Mouse (Mus musculus) heart, embryonic 11.5 days (tissue): ENCODE measurements around the gene Atg2b. TPM values are rescaled to one million over a fixed set of nuclear protein-coding genes. Genes with fewer than 3 reads are reported as not detected.
A peak's percentile ranks its signal among the peaks of the same experiment; 100 is the strongest.

ENCODE experiments used
- ATAC-seq: fragments of 200-750 bp; cut with Nextera tagmentation; replicated peaks from 2 replicates; pipeline ENCODE4 v1.8.0; 2017; ENCODE audit warnings: moderate library complexity; ENCODE audit not compliant: insufficient number of reproducible peaks, low FRiP score, low TSS enrichment
- H3K27ac ChIP-seq: fragments of 300-500 bp; sonication (generic); 2 replicates; pipeline ENCODE4 v1.5.1; 2014; ENCODE audit warnings: mild to moderate bottlenecking, low read depth, low read length
- H3K27me3 ChIP-seq: fragments of 300-500 bp; sonication (generic); 2 replicates; pipeline ENCODE4 v1.6.1; 2014; ENCODE audit warnings: mild to moderate bottlenecking, low read length, mixed read lengths; ENCODE audit not compliant: control insufficient read depth, insufficient read depth
- H3K36me3 ChIP-seq: fragments of 300-500 bp; sonication (generic); 2 replicates; pipeline ENCODE4 v1.6.1; 2014; ENCODE audit warnings: mild to moderate bottlenecking, low read length, moderate library complexity, mixed read lengths; ENCODE audit not compliant: control insufficient read depth, insufficient read depth
- H3K4me1 ChIP-seq: fragments of 300-500 bp; sonication (generic); 2 replicates; pipeline ENCODE4 v1.6.1; 2014; ENCODE audit warnings: low read length; ENCODE audit not compliant: control insufficient read depth, insufficient read depth
- H3K4me2 ChIP-seq: fragments of 300-500 bp; sonication (generic); 2 replicates; pipeline ENCODE4 v1.6.1; 2014; ENCODE audit warnings: mild to moderate bottlenecking, moderate library complexity
- H3K4me3 ChIP-seq: fragments of 300-500 bp; sonication (generic); 2 replicates; pipeline ENCODE4 v1.5.1; 2014; ENCODE audit warnings: low read depth, low read length
- H3K9ac ChIP-seq: fragments of 300-500 bp; sonication (generic); 2 replicates; pipeline ENCODE4 v1.6.1; 2014; ENCODE audit warnings: mild to moderate bottlenecking, low read depth, low read length, moderate library complexity
- H3K9me3 ChIP-seq: fragments of 300-500 bp; sonication (generic); replicated peaks from 2 replicates; pipeline ENCODE4 v1.6.1; 2016; ENCODE audit warnings: low read length; ENCODE audit not compliant: control insufficient read depth
- WGBS: fragments of 180-500 bp; shearing (Covaris S2); extraction: QIAGEN DNeasy Blood & Tissue Kit; methylation state at CpG from one replicate; pipeline ENCODE4 v1.1.7; 2014; ENCODE audit not compliant: insufficient replicate concordance; 5-methylcytosine and 5-hydroxymethylcytosine counted together
- polyA plus RNA-seq: library from polyadenylated mRNA; unstranded; fragments of >200 nt; fragmentation: Nextera tagmentation; extraction: Ambion mirVana; gene quantifications from 2 replicates; pipeline ENCODE4 v1.2.1, GENCODE M21; 2014

Gene Atg2b
- polyA plus RNA-seq, 1 experiment from 2014 or later = 12.2 TPM

DNA sequence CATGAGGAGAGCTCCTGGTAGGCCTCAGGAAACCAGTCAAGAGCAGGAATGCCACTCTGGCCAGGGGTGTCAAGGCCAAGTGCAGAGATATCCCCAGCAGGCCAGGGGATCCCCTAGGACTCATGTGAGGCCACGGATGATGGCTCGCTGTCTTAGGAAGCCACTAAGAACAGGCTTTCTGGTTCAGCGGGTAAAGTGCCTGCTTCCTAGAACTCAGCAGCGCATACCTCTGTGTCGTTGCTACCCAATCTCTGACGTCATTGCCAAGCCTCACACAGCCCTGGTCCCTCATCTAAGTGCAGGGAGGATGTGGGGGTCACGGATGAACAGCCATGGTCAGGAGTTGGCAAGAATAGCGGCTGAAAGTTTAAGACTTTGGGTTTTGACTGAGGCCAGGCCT, 87.9 kb downstream of the Atg2b start:
- no peak for ATAC-seq
- no peak overlapping the region for H3K4me2 ChIP-seq
- H3K4me3 ChIP-seq = no peak overlapping the region
- no peak overlapping the region for H3K9ac ChIP-seq
- no peaks in the 10 kb centered on the region for H3K27me3 ChIP-seq
- H3K4me1 ChIP-seq = 0 out of 2 replicates have a peak, but pooled peaks cover 5% of the 10 kb centered on the region
- 75% methylated on average over 8 of the region's 8 CpGs for WGBS
- no peaks in the 10 kb centered on the region for H3K9me3 ChIP-seq
- H3K36me3 ChIP-seq = no peaks in the 10 kb centered on the region
- no peak overlapping the region for H3K27ac ChIP-seq

DNA sequence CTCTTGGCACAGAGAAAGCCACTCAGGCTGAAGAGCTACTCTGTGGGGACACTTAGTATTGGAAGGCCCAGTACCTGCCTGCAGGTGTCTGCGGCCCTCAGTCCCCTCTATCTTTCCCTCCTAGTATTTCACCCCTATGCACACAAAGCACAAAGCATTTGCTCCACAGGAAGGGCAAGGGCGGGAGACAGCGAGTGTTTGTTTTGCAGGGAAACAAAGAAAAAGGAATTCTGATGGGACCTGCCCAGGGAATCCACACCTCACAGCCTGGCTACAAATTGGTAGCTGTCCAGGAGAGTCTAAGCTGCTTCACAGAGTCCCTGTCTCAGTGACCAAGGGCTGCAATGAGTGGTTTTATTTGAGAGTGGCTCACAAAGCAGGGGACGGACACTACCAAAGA, 91.5 kb downstream of the Atg2b start:
- Histone ChIP-seq H3K4me1 (0 out of 2 replicates have a peak, but pooled peaks cover 5% of the 10 kb centered on the region), H3K4me3 (no peak overlapping the region), H3K9ac (no peak overlapping the region), H3K27me3 (no peaks in the 10 kb centered on the region), H3K4me2 (no peak overlapping the region), H3K27ac (no peak overlapping the region), H3K36me3 (no peaks in the 10 kb centered on the region), H3K9me3 (no peaks in the 10 kb centered on the region)
- 69% methylated on average over 4 of the region's 4 CpGs for WGBS
- ATAC-seq = no peak

DNA sequence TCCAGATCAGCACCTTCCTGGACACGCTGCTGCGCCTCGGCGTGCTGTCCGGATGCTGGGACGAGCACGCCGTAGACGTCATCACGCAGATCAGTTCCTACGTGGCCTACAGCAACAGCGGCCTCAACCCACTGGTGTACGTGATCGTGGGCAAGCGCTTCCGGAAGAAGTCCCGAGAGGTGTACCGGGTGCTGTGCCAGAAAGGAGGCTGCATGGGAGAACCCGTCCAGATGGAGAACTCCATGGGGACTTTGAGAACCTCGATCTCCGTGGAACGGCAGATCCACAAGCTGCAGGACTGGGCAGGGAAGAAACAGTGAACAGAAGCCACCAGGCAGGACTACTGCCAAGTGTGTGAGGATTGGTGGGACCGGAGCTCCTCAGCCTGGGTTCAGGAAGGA, 92.7 kb downstream of the Atg2b start:
- Histone ChIP-seq H3K4me1 (0 out of 2 replicates have a peak, but pooled peaks cover 5% of the 10 kb centered on the region), H3K27me3 (no peaks in the 10 kb centered on the region), H3K27ac (no peak overlapping the region), H3K4me2 (no peak overlapping the region), H3K4me3 (no peak overlapping the region), H3K9me3 (no peaks in the 10 kb centered on the region), H3K9ac (no peak overlapping the region), H3K36me3 (no peaks in the 10 kb centered on the region)
- 89% methylated on average over 23 of the region's 23 CpGs for WGBS
- no peak for ATAC-seq

DNA sequence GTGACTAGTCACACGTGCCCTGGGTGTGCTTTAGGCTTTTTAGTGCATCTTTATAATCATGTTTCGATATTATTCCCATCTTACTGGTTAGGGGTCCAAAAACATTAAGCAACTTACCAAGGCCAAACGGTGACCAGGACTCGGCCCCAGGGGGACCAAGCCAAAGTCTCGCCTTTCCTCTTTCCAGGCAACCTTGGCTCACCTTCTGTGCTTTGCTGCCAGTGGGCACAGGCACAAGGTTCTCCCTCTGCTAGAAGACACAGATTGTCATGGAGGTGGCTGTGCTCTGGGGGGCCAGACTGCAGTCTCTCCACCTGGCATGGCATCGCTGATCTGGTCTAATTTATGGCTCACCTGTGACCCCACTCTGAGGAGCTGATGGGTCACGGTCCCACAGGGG, 94.2 kb downstream of the Atg2b start:
- Histone ChIP-seq H3K27ac (no peak overlapping the region), H3K4me3 (no peak overlapping the region), H3K9ac (no peak overlapping the region), H3K4me2 (no peak overlapping the region), H3K36me3 (no peaks in the 10 kb centered on the region), H3K27me3 (no peaks in the 10 kb centered on the region), H3K4me1 (0 out of 2 replicates have a peak, but pooled peaks cover 5% of the 10 kb centered on the region), H3K9me3 (no peaks in the 10 kb centered on the region)
- no peak for ATAC-seq
- WGBS = 84% methylated on average over 7 of the region's 7 CpGs

DNA sequence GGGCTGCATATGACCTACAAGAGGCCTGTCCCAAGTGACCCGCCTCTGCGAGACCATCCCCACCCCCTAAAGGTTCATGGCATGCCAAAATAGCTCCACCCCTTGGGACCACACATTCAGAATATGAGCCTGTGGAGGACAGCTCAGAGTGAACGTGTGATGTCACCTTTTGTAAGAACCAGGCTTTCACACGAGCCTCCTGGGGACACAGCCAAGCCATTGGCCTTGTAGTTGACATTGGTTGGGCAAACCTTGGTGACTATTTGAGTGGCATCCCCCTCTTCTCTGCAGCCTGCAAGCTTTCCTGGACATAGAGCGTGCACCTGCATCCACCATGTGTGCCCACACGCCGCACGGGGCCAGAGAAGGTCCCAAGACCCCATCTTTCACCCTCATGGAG, 97.5 kb downstream of the Atg2b start:
- H3K27ac ChIP-seq = no peak overlapping the region
- H3K9ac ChIP-seq = no peak overlapping the region
- no peaks in the 10 kb centered on the region for H3K27me3 ChIP-seq
- no peak for ATAC-seq
- WGBS = 78% methylated on average over 8 of the region's 8 CpGs
- H3K4me2 ChIP-seq = no peak overlapping the region
- H3K4me3 ChIP-seq = no peak overlapping the region
- H3K9me3 ChIP-seq = no peaks in the 10 kb centered on the region
- peaks cover 7% of the 10 kb centered on the region for H3K4me1 ChIP-seq
- H3K36me3 ChIP-seq = no peaks in the 10 kb centered on the region

DNA sequence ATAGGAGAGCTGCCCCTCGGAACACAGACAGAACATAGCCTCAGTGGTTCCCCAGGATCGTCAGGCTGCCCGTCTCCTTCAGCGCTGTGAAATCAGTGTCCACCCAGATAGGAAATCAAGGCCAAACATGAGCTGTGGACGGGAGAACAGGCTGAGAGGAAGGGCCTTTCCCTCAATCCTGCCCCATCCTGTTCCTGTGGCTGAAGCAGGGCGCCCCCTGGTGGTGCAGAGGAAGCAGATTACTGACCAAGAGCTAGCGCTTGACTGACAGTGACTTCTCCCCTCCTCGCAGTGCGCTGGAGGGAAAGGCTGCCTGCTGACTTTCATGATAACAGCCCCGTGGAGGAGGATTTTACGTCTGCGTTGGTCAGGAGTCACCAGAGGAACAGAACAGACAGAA, 100.2 kb downstream of the Atg2b start:
- Histone ChIP-seq H3K9ac (no peak overlapping the region), H3K4me1 (peaks cover 7% of the 10 kb centered on the region), H3K4me3 (no peak overlapping the region), H3K27ac (no peak overlapping the region), H3K36me3 (no peaks in the 10 kb centered on the region), H3K4me2 (no peak overlapping the region), H3K9me3 (no peaks in the 10 kb centered on the region), H3K27me3 (0 out of 2 replicates have a peak, but pooled peaks cover 2% of the 10 kb centered on the region)
- 0 out of 2 replicates have a peak, but pooled peaks have one; percentile 32 for ATAC-seq
- WGBS = 10% methylated on average over 11 of the region's 12 CpGs

DNA sequence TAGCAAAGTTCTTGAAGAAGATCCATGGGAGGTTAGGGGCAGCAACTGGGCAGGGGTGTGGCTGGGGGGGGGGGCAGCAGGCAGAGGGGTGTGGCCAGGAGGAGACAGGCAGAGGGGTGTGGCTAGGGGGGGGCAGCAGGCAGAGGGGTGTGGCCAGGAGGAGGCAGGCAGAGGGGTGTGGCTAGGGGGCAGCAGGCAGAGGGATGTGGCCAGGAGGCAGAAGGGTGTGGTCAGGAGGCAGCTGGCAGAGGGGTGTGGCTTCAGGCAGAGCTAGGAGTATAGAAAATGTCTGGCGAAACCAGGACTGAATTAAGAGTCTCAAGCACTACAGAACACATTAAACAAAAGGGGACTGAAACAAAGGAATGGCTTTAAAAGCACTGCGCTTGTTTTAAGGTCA, 101.5 kb downstream of the Atg2b start:
- H3K27me3 ChIP-seq = 0 out of 2 replicates have a peak, but pooled peaks cover 2% of the 10 kb centered on the region
- H3K9ac ChIP-seq = no peak overlapping the region
- no peaks in the 10 kb centered on the region for H3K36me3 ChIP-seq
- no peak overlapping the region for H3K27ac ChIP-seq
- H3K4me3 ChIP-seq = no peak overlapping the region
- H3K9me3 ChIP-seq = no peaks in the 10 kb centered on the region
- WGBS = 24% methylated on average over 2 of the region's 2 CpGs
- peaks cover 7% of the 10 kb centered on the region for H3K4me1 ChIP-seq
- H3K4me2 ChIP-seq = no peak overlapping the region
- ATAC-seq = 0 out of 2 replicates have a peak, but pooled peaks have one; percentile 61

DNA sequence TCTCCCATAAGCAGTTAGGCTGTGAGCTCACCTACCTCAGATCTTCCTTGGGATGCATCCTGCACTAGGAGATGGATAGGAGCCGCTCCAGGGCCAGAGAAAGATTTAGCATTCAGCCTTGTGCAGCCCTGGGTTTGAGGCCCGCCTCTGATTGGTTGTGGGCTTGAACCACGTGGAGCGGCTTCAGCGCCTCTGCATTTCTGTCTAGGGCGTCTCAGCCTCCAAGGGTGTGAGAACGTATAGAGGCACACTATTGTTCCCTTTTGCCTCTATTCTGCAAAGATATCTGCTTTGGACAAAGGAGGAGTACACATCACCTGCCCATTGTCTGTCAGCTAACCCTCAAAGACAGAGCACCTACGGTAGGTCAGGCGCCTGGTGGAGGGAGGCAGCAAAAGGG, 102.5 kb downstream of the Atg2b start:
- ATAC-seq = no peak
- Histone ChIP-seq H3K4me3 (no peak overlapping the region), H3K36me3 (no peaks in the 10 kb centered on the region), H3K9ac (no peak overlapping the region), H3K27ac (no peak overlapping the region), H3K4me1 (peaks cover 7% of the 10 kb centered on the region), H3K27me3 (0 out of 2 replicates have a peak, but pooled peaks cover 2% of the 10 kb centered on the region), H3K9me3 (no peaks in the 10 kb centered on the region), H3K4me2 (no peak overlapping the region)
- WGBS = 55% methylated on average over 9 of the region's 9 CpGs

DNA sequence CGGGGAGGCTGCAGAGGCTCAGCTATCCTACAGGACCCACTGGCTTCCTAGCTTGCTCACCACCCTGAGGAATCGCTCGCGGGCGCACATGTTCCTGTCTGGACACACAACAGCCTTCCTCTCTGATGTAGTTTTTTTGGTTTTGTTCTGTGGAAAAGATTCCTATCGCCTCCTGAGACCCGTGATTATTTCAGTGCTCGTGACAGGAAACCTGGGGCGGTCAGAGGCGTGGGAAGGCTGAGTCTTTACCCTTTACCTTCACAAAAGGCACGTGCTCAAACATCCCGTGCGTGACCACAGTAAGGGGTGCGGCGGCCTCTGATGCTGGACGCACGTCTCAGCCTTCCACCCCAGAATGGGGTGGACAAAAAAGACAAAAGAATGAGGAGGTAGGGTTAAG, 104.5 kb downstream of the Atg2b start:
- no peak overlapping the region for H3K27ac ChIP-seq
- 0 out of 2 replicates have a peak, but pooled peaks cover 2% of the 10 kb centered on the region for H3K27me3 ChIP-seq
- no peak for ATAC-seq
- H3K36me3 ChIP-seq = no peaks in the 10 kb centered on the region
- H3K9me3 ChIP-seq = no peaks in the 10 kb centered on the region
- peaks cover 7% of the 10 kb centered on the region for H3K4me1 ChIP-seq
- no peak overlapping the region for H3K9ac ChIP-seq
- H3K4me2 ChIP-seq = no peak overlapping the region
- 81% methylated on average over 17 of the region's 17 CpGs for WGBS
- no peak overlapping the region for H3K4me3 ChIP-seq
